In genomic region chr7:101663514-101664159, GRCm38 (mm10) we compare ENCODE assay signal across 8 mouse cellular contexts. TPM values are rescaled to one million over a fixed set of nuclear protein-coding genes. Genes with fewer than 3 reads are reported as not detected.
DNase-seq lines count a peak whose midpoint lies in the region; ATAC-seq and TF ChIP-seq lines count a peak whose summit lies in the region.

Gene Clpb, plus strand, starts transcription at chr7:101663633.

- DNase-seq in Patski (ENCODE audit: low read depth, low spot score): peak; percentile 90
- peak; percentile 90 to 94 for DNase-seq in cerebellum, postnatal 14 days
- DNase-seq in frontal cortex, postnatal 14 days (ENCODE audit: low spot score in 2 of 2): peak; percentile 91 to 92
- DNase-seq in layer of hippocampus, postnatal 25 days (ENCODE audit: extremely low spot score in 1 of 2, low spot score in 1 of 2): peak; percentile 79 to 81
- peak; percentile 98 for DNase-seq in lung, postnatal 25 days (ENCODE audit: low spot score)
- peak; percentile 98 for DNase-seq in retina, embryonic 14.5 days (ENCODE audit: low spot score)
- DNase-seq in thymus, postnatal 4 days: peak; percentile 92

- H3K27me3 ChIP-seq in Patski: no peaks in the 10 kb centered on the region
- no peaks in the 10 kb centered on the region for H3K27me3 ChIP-seq in hindbrain, embryonic 13.5 days

- in situ Hi-C loops in Patski (cut with MboI; ENCODE audit: low pct_unique_long_range_greater_than_20kb): loop anchor here (5.0 to 25.0 kb wide), 4 partner anchors 241 to 749 kb away; partner anchors contain the start of genes Lamtor1 and Tomt

- ATAC-seq in Patski: peak; percentile 88
- peak; percentile 98 for ATAC-seq in hindbrain, embryonic 13.5 days (ENCODE audit: low FRiP score)

- peak within 1 kb of the TSS; percentile 62 for H3K4me2 ChIP-seq in hindbrain, embryonic 13.5 days

- H3K9ac ChIP-seq in hindbrain, embryonic 13.5 days: peak within 1 kb of the TSS; percentile 65

- H3K4me1 ChIP-seq in hindbrain, embryonic 13.5 days (replicated peaks): peaks cover 34% of the 10 kb centered on the region

- peak within 1 kb of the TSS; percentile 71 for H3K27ac ChIP-seq in hindbrain, embryonic 13.5 days

- no peaks in the 10 kb centered on the region for H3K36me3 ChIP-seq in hindbrain, embryonic 13.5 days

- peak within 1 kb of the TSS; percentile 62 for H3K4me3 ChIP-seq in hindbrain, embryonic 13.5 days

- 1% methylated on average over 49 of the region's 49 CpGs for WGBS in hindbrain, embryonic 13.5 days

- CTCF ChIA-PET in Patski (lab: Charles Lee): interaction anchor here (0.6 to 3.9 kb wide), 8 partner anchors 10 to 227 kb away, joined by 3 to 26 read pairs (median 3); no protein-coding TSS in a partner anchor

- TF ChIP-seq CTCF in Patski (IDR thresholded peaks at IDR 0.05): peak; percentile 100

- POLR2A ChIA-PET in Patski (lab: Charles Lee): no interaction called here

- H3K9me3 ChIP-seq in hindbrain, embryonic 13.5 days: no peaks in the 10 kb centered on the region

RNA-seq across cellular contexts. Expression of gene Clpb, which starts in this region (rescaled TPM):
- polyA plus RNA-seq in Patski (2021): 49.5 TPM
- 34.0 and 34.6 TPM in 2 replicates for polyA plus RNA-seq in hindbrain, embryonic 13.5 days (2015; fragmentation: Nextera tagmentation; extraction: Ambion mirVana)
- total RNA-seq in layer of hippocampus, postnatal 25 days (2021): 10 to 100 TPM; 55.1 to 56.1 TPM

Comparison
In these comparisons a context has a peak if more than half of its experiments do, and no peak if none do; other contexts are left out.
1. Peak in every context shown above with its lines: DNase-seq, ATAC-seq, H3K4me3 ChIP-seq and H3K27ac ChIP-seq.